ENCODE assay signal across 8 mouse cellular contexts in genomic region chr1:184731644-184732545, GRCm38 (mm10). TPM values are rescaled to one million over a fixed set of nuclear protein-coding genes. Genes with fewer than 3 reads are reported as not detected.
DNase-seq lines count a peak whose midpoint lies in the region; ATAC-seq and TF ChIP-seq lines count a peak whose summit lies in the region.

No protein-coding gene starts in this region.

- peaks cover 31% of the 10 kb centered on the region for H3K4me1 ChIP-seq in G1E (ENCODE audit: insufficient read depth, low read depth, low read length)
- peaks cover 20% of the 10 kb centered on the region for H3K4me1 ChIP-seq in erythroblast, embryonic 14.5 days (ENCODE audit: control insufficient read depth)
- peaks cover 13% of the 10 kb centered on the region for H3K4me1 ChIP-seq in heart, embryonic 16.5 days (ENCODE audit: control insufficient read depth, insufficient read depth, low read length)

- peak; percentile 16 for ATAC-seq in G1E (ENCODE audit: extremely low read depth, insufficient number of reproducible peaks, low FRiP score, poor library complexity, severe bottlenecking)
- peak; percentile 18; the same call in 1 of the 2 replicates for ATAC-seq in heart, embryonic 16.5 days (replicated peaks; ENCODE audit: extremely low read depth, insufficient read depth, low FRiP score)
- peak; percentile 12 for ATAC-seq in megakaryocyte progenitor cell, adult 5-6 weeks (replicated peaks; ENCODE audit: poor library complexity)

- H3K4me3 ChIP-seq in G1E (ENCODE audit: low read depth, low read length): peak overlapping the region; percentile 79
- H3K4me3 ChIP-seq in erythroblast, embryonic 14.5 days (replicated peaks): peak overlapping the region; percentile 64
- peak overlapping the region; percentile 63 for H3K4me3 ChIP-seq in heart, embryonic 16.5 days (ENCODE audit: low read length)

- under 1% methylated on average over 82 of the region's 85 CpGs for WGBS in heart, embryonic 16.5 days

- H3K9me3 ChIP-seq in G1E (replicated peaks): no peaks in the 10 kb centered on the region
- peaks cover 21% of the 10 kb centered on the region; the same call in 1 of the 2 replicates for H3K9me3 ChIP-seq in erythroblast, embryonic 14.5 days (ENCODE audit: control insufficient read depth, low read length)
- no peaks in the 10 kb centered on the region for H3K9me3 ChIP-seq in heart, embryonic 16.5 days (replicated peaks; ENCODE audit: control insufficient read depth, low read length)

- peak overlapping the region; percentile 79 for H3K27ac ChIP-seq in heart, embryonic 16.5 days (ENCODE audit: low read length)

- peak overlapping the region; percentile 71 for H3K9ac ChIP-seq in heart, embryonic 16.5 days (ENCODE audit: low read length)

- peaks cover 46% of the 10 kb centered on the region for H3K27me3 ChIP-seq in G1E (ENCODE audit: insufficient read depth, low read length)
- H3K27me3 ChIP-seq in erythroblast, embryonic 14.5 days (ENCODE audit: control insufficient read depth): peaks cover 100% of the 10 kb centered on the region
- peaks cover 56% of the 10 kb centered on the region for H3K27me3 ChIP-seq in heart, embryonic 16.5 days (ENCODE audit: control insufficient read depth, insufficient read depth, low read length)

- no peak for TF ChIP-seq CTCF in G1E (IDR thresholded peaks at IDR 0.05; ENCODE audit: low read depth, low read length)

- peaks cover 14% of the 10 kb centered on the region for H3K36me3 ChIP-seq in G1E (replicated peaks)
- no peaks in the 10 kb centered on the region; the same call in 1 of the 2 replicates for H3K36me3 ChIP-seq in erythroblast, embryonic 14.5 days (ENCODE audit: control insufficient read depth)
- H3K36me3 ChIP-seq in heart, embryonic 16.5 days (ENCODE audit: control insufficient read depth, insufficient read depth): no peaks in the 10 kb centered on the region

- peak overlapping the region; percentile 79 for H3K4me2 ChIP-seq in heart, embryonic 16.5 days (ENCODE audit: low read depth, low read length)

- DNase-seq in 416B (ENCODE audit: low read depth) (peak; percentile 22), G1E (ENCODE audit: low spot score) (peak; percentile 61)
- peak; percentile 34 to 68 for DNase-seq in kidney, postnatal 25 days
- DNase-seq in spleen, postnatal 4 days (ENCODE audit: low spot score in 2 of 2): peak; percentile 48 to 80
- DNase-seq in frontal cortex, postnatal 25 days (ENCODE audit: low spot score in 2 of 2): no peak

RNA-seq across cellular contexts. Expression of gene Hlx, which starts 0.5 kb away (rescaled TPM):
- total RNA-seq in G1E (2014; fragmentation: Nextera tagmentation): 8.5 and 10.9 TPM in 2 replicates
- 1.4 and 1.8 TPM in 2 replicates for total RNA-seq in G1E (2017)
- 22.8 and 27.0 TPM in 2 replicates for polyA plus RNA-seq in G1E (2012)
- polyA plus RNA-seq in erythroblast, embryonic 14.5 days (2012): 0.64 and 0.76 TPM in 2 replicates
- 9.5 and 13.8 TPM in 2 replicates for polyA plus RNA-seq in heart, embryonic 16.5 days (2015; fragmentation: Nextera tagmentation; extraction: Ambion mirVana)
- 11.6 and 14.7 TPM in 2 replicates for total RNA-seq in megakaryocyte progenitor cell, adult 5-6 weeks (2015)
- 10.3 and 15.2 TPM in 2 replicates for total RNA-seq in megakaryocyte progenitor cell, adult 5-6 weeks (2017)

Comparison
In these comparisons a context has a peak if more than half of its experiments do, and no peak if none do; other contexts are left out.
1. DNase-seq: peak in 416B (single experiment), G1E (single experiment), kidney, postnatal 25 days (2 of 2) and spleen, postnatal 4 days (2 of 2); none in frontal cortex, postnatal 25 days (0 of 2).
2. Peak in every context shown above with its lines, with median percentiles within 50 percentile points of each other: ATAC-seq and H3K4me3 ChIP-seq.